Mouse (Mus musculus): Measurements from ENCODE around the gene Sept6. TPM values are rescaled to one million over a fixed set of nuclear protein-coding genes. Genes with fewer than 3 reads are reported as not detected.

The Sept6 gene
- polyA plus RNA-seq, 1 experiment: 18.5 TPM

DNA sequence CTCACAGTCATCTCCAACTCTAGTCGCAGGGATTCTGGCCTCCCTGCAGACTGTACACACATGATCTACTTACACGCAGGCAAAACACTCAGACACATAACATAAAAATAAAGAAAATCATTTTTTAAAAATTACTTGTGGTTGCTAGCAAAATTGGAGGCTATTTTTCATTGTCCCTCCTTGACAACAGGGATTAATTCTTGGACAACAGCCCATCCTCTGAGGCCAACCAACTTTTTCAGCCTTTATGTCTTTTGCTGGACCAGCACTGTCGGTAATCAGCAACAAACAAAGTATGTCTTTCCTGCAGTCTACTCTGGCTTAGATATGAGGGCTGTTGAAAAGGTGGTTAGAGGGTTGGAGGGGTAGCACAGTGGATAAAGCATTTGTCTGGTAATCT, 50.5 kb downstream of the Sept6 start:
- Histone ChIP-seq H3K9me3 (replicated peaks; ENCODE audit: control insufficient read depth, insufficient read depth, low read length, poor library complexity, severe bottlenecking) (no peaks in the 10 kb centered on the region), H3K4me1 (ENCODE audit: control insufficient read depth, insufficient read depth, low read length) (no peaks in the 10 kb centered on the region), H3K27ac (ENCODE audit: insufficient read depth, low read length) (no peak overlapping the region), H3K4me3 (ENCODE audit: low read depth, low read length) (no peak overlapping the region), H3K9ac (ENCODE audit: low read depth, poor library complexity, severe bottlenecking) (no peak overlapping the region), H3K27me3 (ENCODE audit: control insufficient read depth, insufficient read depth, low read length, poor library complexity, severe bottlenecking) (no peaks in the 10 kb centered on the region), H3K36me3 (ENCODE audit: control insufficient read depth, insufficient read depth, low read length, poor library complexity, severe bottlenecking) (no peaks in the 10 kb centered on the region)
- no peak for TF ChIP-seq EP300 (IDR thresholded peaks at IDR 0.05; ENCODE audit: insufficient read depth, low read depth, low read length)

- no peaks in the 10 kb centered on the region for H3K4me1 ChIP-seq (ENCODE audit: control insufficient read depth, insufficient read depth, low read length)
- no peak overlapping the region for H3K9ac ChIP-seq (ENCODE audit: low read depth, poor library complexity, severe bottlenecking)
- no peak overlapping the region for H3K27ac ChIP-seq (ENCODE audit: insufficient read depth, low read length)
- no peaks in the 10 kb centered on the region for H3K9me3 ChIP-seq (replicated peaks; ENCODE audit: control insufficient read depth, insufficient read depth, low read length, poor library complexity, severe bottlenecking)
- H3K4me3 ChIP-seq (ENCODE audit: low read depth, low read length): no peak overlapping the region
- H3K27me3 ChIP-seq (ENCODE audit: control insufficient read depth, insufficient read depth, low read length, poor library complexity, severe bottlenecking): no peaks in the 10 kb centered on the region
- TF ChIP-seq CTCF (IDR thresholded peaks at IDR 0.05; ENCODE audit: low read depth, low read length): no peak
- TF ChIP-seq POLR2A (IDR thresholded peaks at IDR 0.05; ENCODE audit: insufficient read depth, low read length): no peak
- TF ChIP-seq EP300 (IDR thresholded peaks at IDR 0.05; ENCODE audit: insufficient read depth, low read depth, low read length): no peak
- no peaks in the 10 kb centered on the region for H3K36me3 ChIP-seq (ENCODE audit: control insufficient read depth, insufficient read depth, low read length, poor library complexity, severe bottlenecking)
Measured at GRCm38 (mm10) chrX:36939806-36940413, 51.7 kb downstream of the Sept6 start.

DNA sequence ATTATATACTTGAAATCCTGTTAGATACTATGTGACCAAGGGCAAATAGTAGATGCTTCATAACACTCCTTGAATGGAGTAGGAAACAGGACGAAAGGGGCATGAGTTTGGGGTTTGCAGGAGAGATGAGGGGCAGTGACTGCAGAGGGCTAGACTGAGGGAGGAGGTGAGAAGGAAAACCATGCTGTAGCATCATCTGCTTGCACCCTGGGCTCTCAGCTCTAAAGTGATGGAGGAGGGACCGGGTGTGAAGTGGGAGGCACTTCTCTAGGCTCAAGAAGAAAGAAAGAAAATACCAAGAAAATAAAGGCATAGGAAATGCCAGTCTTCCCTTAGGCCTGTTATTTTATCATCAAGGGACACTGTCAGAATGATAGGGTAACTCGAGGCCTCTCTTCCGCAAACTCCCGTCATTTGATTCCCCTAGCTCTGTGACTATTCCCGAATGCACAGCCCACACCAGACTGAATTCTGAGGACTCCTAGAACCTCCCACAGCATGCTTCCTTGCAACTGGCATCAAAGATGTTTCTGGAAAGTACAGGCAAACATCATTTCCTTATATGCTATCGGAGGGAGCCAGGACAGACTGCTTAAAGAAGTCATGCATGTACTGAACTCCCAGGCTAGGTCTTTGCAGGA, 56.1 kb downstream of the Sept6 start:
- H3K9me3 ChIP-seq (replicated peaks; ENCODE audit: control insufficient read depth, insufficient read depth, low read length, poor library complexity, severe bottlenecking): no peaks in the 10 kb centered on the region
- no peaks in the 10 kb centered on the region for H3K27me3 ChIP-seq (ENCODE audit: control insufficient read depth, insufficient read depth, low read length, poor library complexity, severe bottlenecking)
- H3K4me3 ChIP-seq (ENCODE audit: low read depth, low read length): no peak overlapping the region
- no peak for TF ChIP-seq POLR2A (IDR thresholded peaks at IDR 0.05; ENCODE audit: insufficient read depth, low read length)
- no peak for TF ChIP-seq EP300 (IDR thresholded peaks at IDR 0.05; ENCODE audit: insufficient read depth, low read depth, low read length)
- no peak for TF ChIP-seq CTCF (IDR thresholded peaks at IDR 0.05; ENCODE audit: low read depth, low read length)
- H3K36me3 ChIP-seq (ENCODE audit: control insufficient read depth, insufficient read depth, low read length, poor library complexity, severe bottlenecking): no peaks in the 10 kb centered on the region
- H3K27ac ChIP-seq (ENCODE audit: insufficient read depth, low read length): no peak overlapping the region
- no peak overlapping the region for H3K9ac ChIP-seq (ENCODE audit: low read depth, poor library complexity, severe bottlenecking)
- H3K4me1 ChIP-seq (ENCODE audit: control insufficient read depth, insufficient read depth, low read length): no peaks in the 10 kb centered on the region

GRCm38 (mm10) chrX:36930574-36930973, 61.0 kb downstream of the Sept6 start:
- no peak for TF ChIP-seq CTCF (IDR thresholded peaks at IDR 0.05; ENCODE audit: low read depth, low read length)
- no peak for TF ChIP-seq EP300 (IDR thresholded peaks at IDR 0.05; ENCODE audit: insufficient read depth, low read depth, low read length)
- no peak for TF ChIP-seq POLR2A (IDR thresholded peaks at IDR 0.05; ENCODE audit: insufficient read depth, low read length)
- no peak overlapping the region for H3K4me3 ChIP-seq (ENCODE audit: low read depth, low read length)
- H3K27me3 ChIP-seq (ENCODE audit: control insufficient read depth, insufficient read depth, low read length, poor library complexity, severe bottlenecking): no peaks in the 10 kb centered on the region
- H3K9me3 ChIP-seq (replicated peaks; ENCODE audit: control insufficient read depth, insufficient read depth, low read length, poor library complexity, severe bottlenecking): no peaks in the 10 kb centered on the region
- H3K9ac ChIP-seq (ENCODE audit: low read depth, poor library complexity, severe bottlenecking): no peak overlapping the region
- no peaks in the 10 kb centered on the region for H3K36me3 ChIP-seq (ENCODE audit: control insufficient read depth, insufficient read depth, low read length, poor library complexity, severe bottlenecking)
- H3K27ac ChIP-seq (ENCODE audit: insufficient read depth, low read length): no peak overlapping the region
- peaks cover 3% of the 10 kb centered on the region for H3K4me1 ChIP-seq (ENCODE audit: control insufficient read depth, insufficient read depth, low read length)

DNA sequence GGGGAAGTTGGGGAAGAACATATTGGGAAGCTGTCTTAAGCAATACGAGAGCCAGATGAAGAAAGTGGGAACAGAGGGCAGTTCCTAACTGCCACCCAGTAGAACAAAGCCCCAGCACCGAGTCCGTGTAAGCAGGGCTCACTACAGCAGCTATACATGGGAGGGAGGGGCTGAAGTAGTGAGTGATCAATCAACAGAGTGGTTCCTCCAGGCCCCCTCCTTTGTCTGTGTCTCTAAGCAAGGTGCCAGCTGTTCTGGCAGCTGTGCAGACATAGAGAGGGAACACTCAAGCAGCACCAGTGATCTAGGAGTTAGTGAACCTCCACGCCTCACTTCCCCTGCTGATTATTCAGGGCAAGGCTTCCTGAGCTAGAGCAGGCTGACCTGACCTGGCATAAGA, 61.9 kb downstream of the Sept6 start:
- TF ChIP-seq POLR2A (IDR thresholded peaks at IDR 0.05; ENCODE audit: insufficient read depth, low read length) (no peak), EP300 (IDR thresholded peaks at IDR 0.05; ENCODE audit: insufficient read depth, low read depth, low read length) (no peak), CTCF (IDR thresholded peaks at IDR 0.05; ENCODE audit: low read depth, low read length) (no peak)
- peaks cover 3% of the 10 kb centered on the region for H3K4me1 ChIP-seq (ENCODE audit: control insufficient read depth, insufficient read depth, low read length)
- H3K27me3 ChIP-seq (ENCODE audit: control insufficient read depth, insufficient read depth, low read length, poor library complexity, severe bottlenecking): no peaks in the 10 kb centered on the region
- H3K36me3 ChIP-seq (ENCODE audit: control insufficient read depth, insufficient read depth, low read length, poor library complexity, severe bottlenecking): no peaks in the 10 kb centered on the region
- H3K4me3 ChIP-seq (ENCODE audit: low read depth, low read length): no peak overlapping the region
- H3K9me3 ChIP-seq (replicated peaks; ENCODE audit: control insufficient read depth, insufficient read depth, low read length, poor library complexity, severe bottlenecking): no peaks in the 10 kb centered on the region
- no peak overlapping the region for H3K9ac ChIP-seq (ENCODE audit: low read depth, poor library complexity, severe bottlenecking)
- no peak overlapping the region for H3K27ac ChIP-seq (ENCODE audit: insufficient read depth, low read length)

DNA sequence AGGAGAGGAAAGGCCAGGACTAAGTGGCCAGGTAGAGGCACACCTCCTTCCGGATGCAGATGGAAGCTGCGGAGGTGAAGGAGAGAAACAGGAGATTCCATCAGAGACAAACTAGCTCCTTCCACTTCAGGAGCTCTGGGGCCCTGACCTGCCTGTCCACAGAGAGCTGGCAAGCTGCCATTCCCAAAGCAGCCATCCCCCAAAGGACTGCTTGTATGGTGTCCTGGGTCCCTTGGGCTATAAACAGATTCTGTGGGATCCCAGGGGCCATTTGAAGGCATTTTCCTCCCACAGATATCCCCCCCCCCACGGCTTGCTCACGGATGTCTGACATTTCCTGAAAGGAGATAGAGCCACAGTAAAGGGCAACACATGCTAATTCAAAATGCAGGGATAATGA, 62.8 kb downstream of the Sept6 start:
- H3K27me3 ChIP-seq (ENCODE audit: control insufficient read depth, insufficient read depth, low read length, poor library complexity, severe bottlenecking): no peaks in the 10 kb centered on the region
- peaks cover 3% of the 10 kb centered on the region for H3K4me1 ChIP-seq (ENCODE audit: control insufficient read depth, insufficient read depth, low read length)
- no peak for TF ChIP-seq POLR2A (IDR thresholded peaks at IDR 0.05; ENCODE audit: insufficient read depth, low read length)
- TF ChIP-seq EP300 (IDR thresholded peaks at IDR 0.05; ENCODE audit: insufficient read depth, low read depth, low read length): no peak
- H3K36me3 ChIP-seq (ENCODE audit: control insufficient read depth, insufficient read depth, low read length, poor library complexity, severe bottlenecking): no peaks in the 10 kb centered on the region
- H3K4me3 ChIP-seq (ENCODE audit: low read depth, low read length): no peak overlapping the region
- H3K9me3 ChIP-seq (replicated peaks; ENCODE audit: control insufficient read depth, insufficient read depth, low read length, poor library complexity, severe bottlenecking): no peaks in the 10 kb centered on the region
- no peak overlapping the region for H3K9ac ChIP-seq (ENCODE audit: low read depth, poor library complexity, severe bottlenecking)
- H3K27ac ChIP-seq (ENCODE audit: insufficient read depth, low read length): no peak overlapping the region
